Mouse (Mus musculus) neural tube, embryonic 15.5 days (tissue): ENCODE results near the gene Sorbs2. TPM values are rescaled to one million over a fixed set of nuclear protein-coding genes. Genes with fewer than 3 reads are reported as not detected.

ENCODE experiments used
- ATAC-seq: fragments of 200-750 bp; cut with Nextera tagmentation; 2 replicates; pipeline ENCODE4 v1.8.0; 2017; ENCODE audit warnings: mild to moderate bottlenecking, moderate TSS enrichment, moderate library complexity; ENCODE audit not compliant: low FRiP score
- H3K27ac ChIP-seq: fragments of 300-500 bp; sonication (generic); replicated peaks from 2 replicates; pipeline ENCODE4 v1.5.1; 2015; ENCODE audit warnings: mild to moderate bottlenecking, inconsistent platforms
- H3K27me3 ChIP-seq: fragments of 300-500 bp; sonication (generic); replicated peaks from 2 replicates; pipeline ENCODE4 v1.6.1; 2015; ENCODE audit warnings: inconsistent platforms
- H3K36me3 ChIP-seq: fragments of 300-500 bp; sonication (generic); 2 replicates; pipeline ENCODE4 v1.6.1; 2015; ENCODE audit warnings: inconsistent platforms
- H3K4me1 ChIP-seq: fragments of 300-500 bp; sonication (generic); 2 replicates; pipeline ENCODE4 v1.6.1; 2015; ENCODE audit warnings: inconsistent platforms
- H3K4me2 ChIP-seq: fragments of 300-500 bp; sonication (generic); 2 replicates; pipeline ENCODE4 v1.6.1; 2015; ENCODE audit warnings: inconsistent platforms, mild to moderate bottlenecking, moderate library complexity
- H3K4me3 ChIP-seq: fragments of 300-500 bp; sonication (generic); replicated peaks from 2 replicates; pipeline ENCODE4 v1.5.1; 2015; ENCODE audit warnings: mild to moderate bottlenecking, inconsistent platforms
- H3K9ac ChIP-seq: fragments of 300-500 bp; sonication (generic); replicated peaks from 2 replicates; pipeline ENCODE4 v1.6.1; 2015; ENCODE audit warnings: mild to moderate bottlenecking, inconsistent platforms
- H3K9me3 ChIP-seq: fragments of 300-500 bp; sonication (generic); replicated peaks from 2 replicates; pipeline ENCODE4 v1.6.1; 2016; ENCODE audit warnings: inconsistent platforms
- WGBS: fragments of 180-500 bp; shearing (Covaris S2); methylation state at CpG from one replicate; pipeline ENCODE4 v1.1.7; 2015; ENCODE audit warnings: mixed read lengths; 5-methylcytosine and 5-hydroxymethylcytosine counted together
- polyA plus RNA-seq: library from polyadenylated mRNA; unstranded; fragments of >200 nt; fragmentation: Nextera tagmentation; extraction: Ambion mirVana; gene quantifications from 2 replicates; pipeline ENCODE4 v1.2.1, GENCODE M21; 2015

Sorbs2 gene
- polyA plus RNA-seq, 1 experiment from 2014 or later = 48.8 TPM

- Histone ChIP-seq H3K4me3 (no peak overlapping the region), H3K4me1 (no peaks in the 10 kb centered on the region), H3K36me3 (no peaks in the 10 kb centered on the region), H3K27ac (no peak overlapping the region), H3K4me2 (no peak overlapping the region), H3K27me3 (no peaks in the 10 kb centered on the region), H3K9ac (no peak overlapping the region), H3K9me3 (no peaks in the 10 kb centered on the region)
- no peak for ATAC-seq
- whole genome bisulfite sequencing = 79% methylated on average over 8 of the region's 8 CpGs
Measured at GRCm38 (mm10) chr8:45734071-45734470, 226.5 kb downstream of the Sorbs2 start.

GRCm38 (mm10) chr8:45737266-45737665 is 229.7 kb downstream of the Sorbs2 start:
- Histone ChIP-seq H3K27ac (no peak overlapping the region), H3K9me3 (no peaks in the 10 kb centered on the region), H3K4me1 (no peaks in the 10 kb centered on the region), H3K4me3 (no peak overlapping the region), H3K4me2 (no peak overlapping the region), H3K27me3 (no peaks in the 10 kb centered on the region), H3K9ac (no peak overlapping the region), H3K36me3 (0 out of 2 replicates have a peak, but pooled peaks cover 3% of the 10 kb centered on the region)
- WGBS = 98% methylated on average over 2 of the region's 2 CpGs
- ATAC-seq = no peak

- Histone ChIP-seq H3K36me3 (peaks cover 6% of the 10 kb centered on the region; the same call in 1 of the 2 replicates), H3K4me1 (no peaks in the 10 kb centered on the region), H3K9me3 (no peaks in the 10 kb centered on the region), H3K9ac (no peak overlapping the region), H3K27ac (no peak overlapping the region), H3K4me2 (no peak overlapping the region), H3K27me3 (no peaks in the 10 kb centered on the region), H3K4me3 (no peak overlapping the region)
- ATAC-seq = no peak
- 91% methylated on average over 2 of the region's 2 CpGs for WGBS
Measured at GRCm38 (mm10) chr8:45743326-45743725, 235.7 kb downstream of the Sorbs2 start.

- no peak for ATAC-seq
- H3K4me2 ChIP-seq = no peak overlapping the region
- H3K4me3 ChIP-seq = no peak overlapping the region
- H3K27ac ChIP-seq = no peak overlapping the region
- no peaks in the 10 kb centered on the region for H3K27me3 ChIP-seq
- H3K9me3 ChIP-seq = no peaks in the 10 kb centered on the region
- H3K4me1 ChIP-seq = no peaks in the 10 kb centered on the region
- peaks cover 8% of the 10 kb centered on the region; the same call in 1 of the 2 replicates for H3K36me3 ChIP-seq
- no peak overlapping the region for H3K9ac ChIP-seq
Measured at GRCm38 (mm10) chr8:45743739-45744138, 236.2 kb downstream of the Sorbs2 start.

- no peaks in the 10 kb centered on the region for H3K27me3 ChIP-seq
- peaks cover 10% of the 10 kb centered on the region for H3K4me1 ChIP-seq
- H3K4me2 ChIP-seq = no peak overlapping the region
- WGBS = 62% methylated on average over 12 of the region's 12 CpGs
- H3K27ac ChIP-seq = no peak overlapping the region
- H3K4me3 ChIP-seq = no peak overlapping the region
- no peak for ATAC-seq
- H3K36me3 ChIP-seq = peaks cover 5% of the 10 kb centered on the region
- H3K9ac ChIP-seq = no peak overlapping the region
- no peaks in the 10 kb centered on the region for H3K9me3 ChIP-seq
Measured at GRCm38 (mm10) chr8:45751512-45752502, 244.2 kb downstream of the Sorbs2 start.

GRCm38 (mm10) chr8:45755482-45755881 is 247.9 kb downstream of the Sorbs2 start:
- H3K27ac ChIP-seq = 0 out of 2 replicates have a peak overlapping the region, but pooled peaks have one; percentile 33

GRCm38 (mm10) chr8:45755972-45756371 is 248.4 kb downstream of the Sorbs2 start:
- H3K36me3 ChIP-seq = peaks cover 7% of the 10 kb centered on the region
- no peak overlapping the region for H3K4me2 ChIP-seq
- H3K9ac ChIP-seq = no peak overlapping the region
- no peaks in the 10 kb centered on the region for H3K9me3 ChIP-seq
- ATAC-seq = no peak
- H3K27me3 ChIP-seq = no peaks in the 10 kb centered on the region
- no peak overlapping the region for H3K27ac ChIP-seq
- peaks cover 10% of the 10 kb centered on the region for H3K4me1 ChIP-seq
- WGBS = 54% methylated on average over 7 of the region's 7 CpGs
- no peak overlapping the region for H3K4me3 ChIP-seq

More at GRCm38 (mm10) chr8:45755482-45755881, 247.9 kb downstream of the Sorbs2 start:
- no peak overlapping the region for H3K4me2 ChIP-seq
- H3K9ac ChIP-seq = no peak overlapping the region
- peaks cover 7% of the 10 kb centered on the region for H3K36me3 ChIP-seq
- WGBS = 51% methylated on average over 9 of the region's 9 CpGs
- H3K27me3 ChIP-seq = no peaks in the 10 kb centered on the region
- no peak overlapping the region for H3K4me3 ChIP-seq
- peak; percentile 60; the same call in 1 of the 2 replicates for ATAC-seq
- peaks cover 10% of the 10 kb centered on the region for H3K4me1 ChIP-seq
- no peaks in the 10 kb centered on the region for H3K9me3 ChIP-seq

- no peak overlapping the region for H3K9ac ChIP-seq
- no peak overlapping the region for H3K4me2 ChIP-seq
- H3K4me3 ChIP-seq = no peak overlapping the region
- no peaks in the 10 kb centered on the region for H3K27me3 ChIP-seq
- no peak overlapping the region for H3K27ac ChIP-seq
- 64% methylated on average over 9 of the region's 9 CpGs for WGBS
- no peaks in the 10 kb centered on the region for H3K9me3 ChIP-seq
- peaks cover 7% of the 10 kb centered on the region; the same call in 1 of the 2 replicates for H3K36me3 ChIP-seq
- no peak for ATAC-seq
- peaks cover 22% of the 10 kb centered on the region for H3K4me1 ChIP-seq
Measured at GRCm38 (mm10) chr8:45760622-45761021, 253.0 kb downstream of the Sorbs2 start.

- H3K4me3 ChIP-seq = no peak overlapping the region
- no peaks in the 10 kb centered on the region for H3K27me3 ChIP-seq
- ATAC-seq = no peak
- H3K4me1 ChIP-seq = peaks cover 18% of the 10 kb centered on the region
- no peak overlapping the region for H3K4me2 ChIP-seq
- H3K9ac ChIP-seq = no peak overlapping the region
- H3K27ac ChIP-seq = no peak overlapping the region
- no peaks in the 10 kb centered on the region for H3K9me3 ChIP-seq
- WGBS = 85% methylated on average over 1 of the region's 1 CpGs
- H3K36me3 ChIP-seq = peaks cover 7% of the 10 kb centered on the region; the same call in 1 of the 2 replicates
Measured at GRCm38 (mm10) chr8:45761053-45761452, 253.5 kb downstream of the Sorbs2 start.

GRCm38 (mm10) chr8:45762982-45763689 is 255.5 kb downstream of the Sorbs2 start:
- Histone ChIP-seq H3K27ac (peak overlapping the region; percentile 64; the same call in 1 of the 2 replicates), H3K27me3 (no peaks in the 10 kb centered on the region), H3K4me2 (0 out of 2 replicates have a peak overlapping the region, but pooled peaks have one; percentile 35), H3K9me3 (no peaks in the 10 kb centered on the region), H3K36me3 (peaks cover 7% of the 10 kb centered on the region; the same call in 1 of the 2 replicates), H3K4me1 (peaks cover 18% of the 10 kb centered on the region), H3K9ac (no peak overlapping the region), H3K4me3 (no peak overlapping the region)
- WGBS = 52% methylated on average over 15 of the region's 15 CpGs
- peak; percentile 46; the same call in 1 of the 2 replicates for ATAC-seq

- peak overlapping the region; percentile 35 for H3K4me2 ChIP-seq
- ATAC-seq = peak; percentile 39; the same call in 1 of the 2 replicates
- H3K36me3 ChIP-seq = peaks cover 7% of the 10 kb centered on the region; the same call in 1 of the 2 replicates
- no peaks in the 10 kb centered on the region for H3K9me3 ChIP-seq
- no peaks in the 10 kb centered on the region for H3K27me3 ChIP-seq
- no peak overlapping the region for H3K9ac ChIP-seq
- WGBS = 44% methylated on average over 11 of the region's 11 CpGs
- peak overlapping the region; percentile 64 for H3K27ac ChIP-seq
- peaks cover 18% of the 10 kb centered on the region for H3K4me1 ChIP-seq
- no peak overlapping the region for H3K4me3 ChIP-seq
Measured at GRCm38 (mm10) chr8:45763690-45764342, 256.2 kb downstream of the Sorbs2 start.
